25 mouse cellular contexts compared by ENCODE assay signal in genomic region chr19:59273190-59273589, GRCm38 (mm10). TPM values are rescaled to one million over a fixed set of nuclear protein-coding genes. Genes with fewer than 3 reads are reported as not detected.
A peak's percentile ranks its signal among the peaks of the same experiment; 100 is the strongest.
DNase-seq lines count a peak whose midpoint lies in the region; ATAC-seq lines count a peak whose summit lies in the region.
"Had no signal": no experiment of that assay in that cellular context is flagged by ENCODE, and none has a peak within 500 bp of the region (broad histone marks: within the 10 kb centered on the region; RNA-seq: fewer than 3 reads in every experiment).

No protein-coding gene starts in this region.

- H3K27ac ChIP-seq in forebrain, embryonic 11.5 days (ENCODE audit: low read depth, low read length), result no peak overlapping the region
- no peak overlapping the region for H3K27ac ChIP-seq in forebrain, embryonic 15.5 days (replicated peaks)
- no peak overlapping the region for H3K27ac ChIP-seq in heart, embryonic 12.5 days (ENCODE audit: poor library complexity, severe bottlenecking)
- H3K27ac ChIP-seq in midbrain, embryonic 13.5 days, result 0 out of 2 replicates have a peak overlapping the region, but pooled peaks have one; percentile 26
- no peak overlapping the region for H3K27ac ChIP-seq in midbrain, embryonic 14.5 days (replicated peaks; ENCODE audit: low read depth, low read length)
- H3K27ac ChIP-seq: forebrain, embryonic 10.5 days; heart, embryonic 15.5 days; hindbrain, embryonic 10.5 days; hindbrain, embryonic 13.5 days had no signal

- H3K4me1 ChIP-seq in forebrain, embryonic 11.5 days (replicated peaks; ENCODE audit: control insufficient read depth, insufficient read depth, low read length), result no peaks in the 10 kb centered on the region
- H3K4me1 ChIP-seq in forebrain, embryonic 15.5 days, result no peaks in the 10 kb centered on the region
- no peaks in the 10 kb centered on the region for H3K4me1 ChIP-seq in heart, embryonic 12.5 days (replicated peaks)
- H3K4me1 ChIP-seq in midbrain, embryonic 13.5 days (replicated peaks), result no peaks in the 10 kb centered on the region
- H3K4me1 ChIP-seq in midbrain, embryonic 14.5 days (ENCODE audit: control insufficient read depth, insufficient read depth, low read length), result no peaks in the 10 kb centered on the region
- H3K4me1 ChIP-seq: forebrain, embryonic 10.5 days; heart, embryonic 15.5 days had no signal

- no peaks in the 10 kb centered on the region for H3K27me3 ChIP-seq in forebrain, embryonic 11.5 days (ENCODE audit: control insufficient read depth, insufficient read depth, low read length)
- no peaks in the 10 kb centered on the region for H3K27me3 ChIP-seq in forebrain, embryonic 15.5 days
- H3K27me3 ChIP-seq in heart, embryonic 12.5 days (replicated peaks), result no peaks in the 10 kb centered on the region
- H3K27me3 ChIP-seq in midbrain, embryonic 13.5 days, result peaks cover 12% of the 10 kb centered on the region
- H3K27me3 ChIP-seq in midbrain, embryonic 14.5 days (ENCODE audit: control insufficient read depth, insufficient read depth, low read length), result no peaks in the 10 kb centered on the region
- H3K27me3 ChIP-seq: heart, embryonic 15.5 days; hindbrain, embryonic 13.5 days had no signal

- 82% methylated on average over 7 of the region's 7 CpGs for WGBS in forebrain, embryonic 11.5 days
- 89% methylated on average over 7 of the region's 7 CpGs for WGBS in forebrain, embryonic 15.5 days
- 82% methylated on average over 7 of the region's 7 CpGs for WGBS in heart, embryonic 12.5 days
- 86% methylated on average over 7 of the region's 7 CpGs for WGBS in midbrain, embryonic 13.5 days
- 86% methylated on average over 7 of the region's 7 CpGs for WGBS in midbrain, embryonic 14.5 days

- H3K36me3 ChIP-seq in forebrain, embryonic 11.5 days (ENCODE audit: control insufficient read depth, insufficient read depth, low read length), result no peaks in the 10 kb centered on the region
- no peaks in the 10 kb centered on the region for H3K36me3 ChIP-seq in forebrain, embryonic 15.5 days
- H3K36me3 ChIP-seq in heart, embryonic 12.5 days, result no peaks in the 10 kb centered on the region
- no peaks in the 10 kb centered on the region for H3K36me3 ChIP-seq in midbrain, embryonic 13.5 days
- H3K36me3 ChIP-seq in midbrain, embryonic 14.5 days (ENCODE audit: control insufficient read depth, insufficient read depth, low read length), result no peaks in the 10 kb centered on the region
- H3K36me3 ChIP-seq: forebrain, embryonic 10.5 days; heart, embryonic 15.5 days; hindbrain, embryonic 10.5 days; hindbrain, embryonic 13.5 days had no signal

- no peak overlapping the region for H3K4me3 ChIP-seq in forebrain, embryonic 11.5 days (ENCODE audit: low read depth, low read length)
- H3K4me3 ChIP-seq in forebrain, embryonic 15.5 days, result no peak overlapping the region
- no peak overlapping the region for H3K4me3 ChIP-seq in heart, embryonic 12.5 days
- no peak overlapping the region for H3K4me3 ChIP-seq in midbrain, embryonic 13.5 days (replicated peaks)
- no peak overlapping the region for H3K4me3 ChIP-seq in midbrain, embryonic 14.5 days (replicated peaks; ENCODE audit: low read depth, low read length)
- H3K4me3 ChIP-seq: forebrain, embryonic 10.5 days; heart, embryonic 15.5 days; hindbrain, embryonic 10.5 days; hindbrain, embryonic 13.5 days had no signal

- DNase-seq in forebrain, embryonic 11.5 days (ENCODE audit: low spot score), result peak; percentile 46
- DNase-seq in heart, adult 11 months, result peak; percentile 76
- DNase-seq in midbrain, embryonic 14.5 days, result no peak
- DNase-seq in brain, adult 2 months (ENCODE audit: low read depth, low spot score), result peak; percentile 59
- DNase-seq: adrenal gland, adult 8-10 months; adrenal gland, postnatal 25 days; cerebellum, adult 18-20 months; cerebellum, adult 9-10 months; cerebellum, postnatal 14 days; forebrain, postnatal 0 days; gastrocnemius, postnatal 10 days; gastrocnemius, postnatal 36 days; heart, postnatal 10 days; heart, postnatal 36 days had no signal

- no peak for ATAC-seq in forebrain, embryonic 11.5 days (replicated peaks; ENCODE audit: low FRiP score)
- no peak for ATAC-seq in forebrain, embryonic 15.5 days (replicated peaks)
- no peak for ATAC-seq in heart, embryonic 12.5 days (ENCODE audit: insufficient number of reproducible peaks, low FRiP score)
- ATAC-seq in midbrain, embryonic 13.5 days, result no peak
- no peak for ATAC-seq in midbrain, embryonic 14.5 days (ENCODE audit: low FRiP score, low TSS enrichment)
- ATAC-seq: activated CD4-positive, CD25-positive, alpha-beta regulatory T cell, adult 4 months; forebrain, postnatal 0 days; hindbrain, embryonic 16.5 days had no signal

- H3K9ac ChIP-seq in forebrain, embryonic 11.5 days (ENCODE audit: low read length), result no peak overlapping the region
- no peak overlapping the region for H3K9ac ChIP-seq in forebrain, embryonic 15.5 days (replicated peaks)
- no peak overlapping the region for H3K9ac ChIP-seq in heart, embryonic 12.5 days
- no peak overlapping the region for H3K9ac ChIP-seq in midbrain, embryonic 13.5 days (replicated peaks)
- no peak overlapping the region for H3K9ac ChIP-seq in midbrain, embryonic 14.5 days (replicated peaks; ENCODE audit: low read length)
- H3K9ac ChIP-seq: forebrain, postnatal 0 days; heart, embryonic 15.5 days; hindbrain, embryonic 13.5 days had no signal

- H3K9me3 ChIP-seq in forebrain, embryonic 11.5 days (ENCODE audit: control insufficient read depth, low read length), result no peaks in the 10 kb centered on the region
- H3K9me3 ChIP-seq in forebrain, embryonic 15.5 days, result no peaks in the 10 kb centered on the region
- H3K9me3 ChIP-seq in heart, embryonic 12.5 days (replicated peaks), result no peaks in the 10 kb centered on the region
- no peaks in the 10 kb centered on the region for H3K9me3 ChIP-seq in midbrain, embryonic 13.5 days
- H3K9me3 ChIP-seq in midbrain, embryonic 14.5 days (ENCODE audit: control insufficient read depth, low read length), result no peaks in the 10 kb centered on the region
- H3K9me3 ChIP-seq: forebrain, embryonic 10.5 days; heart, embryonic 15.5 days; hindbrain, embryonic 10.5 days; hindbrain, embryonic 13.5 days had no signal

- no peak overlapping the region for H3K4me2 ChIP-seq in forebrain, embryonic 11.5 days (ENCODE audit: low read depth, low read length, severe bottlenecking)
- H3K4me2 ChIP-seq in forebrain, embryonic 15.5 days (replicated peaks), result no peak overlapping the region
- H3K4me2 ChIP-seq in heart, embryonic 12.5 days, result no peak overlapping the region
- no peak overlapping the region for H3K4me2 ChIP-seq in midbrain, embryonic 13.5 days (replicated peaks)
- H3K4me2 ChIP-seq in midbrain, embryonic 14.5 days (ENCODE audit: low read length), result no peak overlapping the region
- H3K4me2 ChIP-seq: heart, embryonic 11.5 days; heart, embryonic 15.5 days; hindbrain, embryonic 13.5 days had no signal

RNA-seq across cellular contexts. Expression of gene Slc18a2, which starts 12.5 kb away (rescaled TPM):
- 19.3 and 19.7 TPM in 2 replicates for polyA plus RNA-seq in forebrain, embryonic 11.5 days (2014; fragmentation: Nextera tagmentation; extraction: Ambion mirVana)
- 24.1 and 25.0 TPM in 2 replicates for polyA plus RNA-seq in forebrain, embryonic 15.5 days (2015; fragmentation: Nextera tagmentation; extraction: Ambion mirVana)
- 11.2 and 12.0 TPM in 2 replicates for polyA plus RNA-seq in heart, embryonic 12.5 days (2016; fragmentation: Nextera tagmentation; extraction: Ambion mirVana)
- polyA plus RNA-seq in midbrain, embryonic 13.5 days (2015; fragmentation: Nextera tagmentation; extraction: Ambion mirVana), result 28.1 and 31.5 TPM in 2 replicates
- polyA plus RNA-seq in midbrain, embryonic 14.5 days (2014; fragmentation: Nextera tagmentation; extraction: Ambion mirVana), result 18.9 and 23.0 TPM in 2 replicates

RNA-seq across cellular contexts. Expression of gene Rps12-ps3, which starts 48.9 kb away (rescaled TPM):
- 9.5 and 13.5 TPM in 2 replicates for polyA plus RNA-seq in forebrain, embryonic 11.5 days (2014; fragmentation: Nextera tagmentation; extraction: Ambion mirVana)
- polyA plus RNA-seq in forebrain, embryonic 15.5 days (2015; fragmentation: Nextera tagmentation; extraction: Ambion mirVana), result 7.7 and 10.5 TPM in 2 replicates
- polyA plus RNA-seq in heart, embryonic 12.5 days (2016; fragmentation: Nextera tagmentation; extraction: Ambion mirVana), result 6.0 TPM in 1 of 2 replicates, not detected in the other
- polyA plus RNA-seq in midbrain, embryonic 13.5 days (2015; fragmentation: Nextera tagmentation; extraction: Ambion mirVana), result 1.7 and 6.7 TPM in 2 replicates
- 26.3 and 29.8 TPM in 2 replicates for polyA plus RNA-seq in midbrain, embryonic 14.5 days (2014; fragmentation: Nextera tagmentation; extraction: Ambion mirVana)

RNA-seq across cellular contexts. Expression of gene Kcnk18, which starts 54.2 kb away (rescaled TPM):
- not detected in 2 replicates for polyA plus RNA-seq in forebrain, embryonic 11.5 days (2014; fragmentation: Nextera tagmentation; extraction: Ambion mirVana)
- not detected in 2 replicates for polyA plus RNA-seq in forebrain, embryonic 15.5 days (2015; fragmentation: Nextera tagmentation; extraction: Ambion mirVana)
- polyA plus RNA-seq in heart, embryonic 12.5 days (2016; fragmentation: Nextera tagmentation; extraction: Ambion mirVana), result not detected in 2 replicates
- not detected in 2 replicates for polyA plus RNA-seq in midbrain, embryonic 13.5 days (2015; fragmentation: Nextera tagmentation; extraction: Ambion mirVana)
- polyA plus RNA-seq in midbrain, embryonic 14.5 days (2014; fragmentation: Nextera tagmentation; extraction: Ambion mirVana), result not detected in 2 replicates
- polyA plus RNA-seq: activated CD4-positive, CD25-positive, alpha-beta regulatory T cell, adult 4 months; embryonic facial prominence, embryonic 11.5 days; forebrain, embryonic 10.5 days; heart, embryonic 11.5 days; heart, embryonic 15.5 days; hindbrain, embryonic 10.5 days; hindbrain, embryonic 13.5 days had no signal
